8 mouse cellular contexts compared by ENCODE assay signal in genomic region chr10:41520410-41520673, GRCm38 (mm10). TPM values are rescaled to one million over a fixed set of nuclear protein-coding genes. Genes with fewer than 3 reads are reported as not detected.
DNase-seq lines count a peak whose midpoint lies in the region; ATAC-seq and TF ChIP-seq lines count a peak whose summit lies in the region.

No protein-coding gene starts in this region.

- H3K9ac ChIP-seq in kidney, embryonic 16.5 days (replicated peaks; ENCODE audit: low read length) = peak overlapping the region; percentile 98
- H3K9ac ChIP-seq in hindbrain, embryonic 16.5 days (ENCODE audit: low read depth, low read length) = peak overlapping the region; percentile 91
- H3K9ac ChIP-seq in midbrain, embryonic 16.5 days (ENCODE audit: low read depth, low read length) = peak overlapping the region; percentile 89; the same call in 1 of the 2 replicates

- no peaks in the 10 kb centered on the region for H3K27me3 ChIP-seq in kidney, embryonic 16.5 days (ENCODE audit: insufficient read depth, low read length)
- H3K27me3 ChIP-seq in hindbrain, embryonic 16.5 days (replicated peaks; ENCODE audit: control insufficient read depth, insufficient read depth, low read length) = no peaks in the 10 kb centered on the region
- no peaks in the 10 kb centered on the region for H3K27me3 ChIP-seq in midbrain, embryonic 16.5 days (ENCODE audit: control insufficient read depth, insufficient read depth, low read depth, low read length)

- ATAC-seq in kidney, embryonic 16.5 days (ENCODE audit: low FRiP score, low TSS enrichment) = no peak
- no peak for ATAC-seq in hindbrain, embryonic 16.5 days
- ATAC-seq in midbrain, embryonic 16.5 days = no peak

- WGBS in kidney, embryonic 16.5 days = under 1% methylated on average over 5 of the region's 5 CpGs
- WGBS in hindbrain, embryonic 16.5 days = 4% methylated on average over 5 of the region's 5 CpGs
- WGBS in midbrain, embryonic 16.5 days = 4% methylated on average over 5 of the region's 5 CpGs

- no peak for TF ChIP-seq POLR2A in cortical plate, adult 2 months (IDR thresholded peaks at IDR 0.05; ENCODE audit: extremely low read depth, insufficient read depth, low read length)

- no peak for DNase-seq in kidney, adult 11 months
- DNase-seq in right cerebral cortex, postnatal 25 days = no peak
- DNase-seq in adrenal gland, adult 2 months = no peak
- DNase-seq in cerebellum, postnatal 10 days = no peak

- H3K4me2 ChIP-seq in kidney, embryonic 16.5 days (replicated peaks; ENCODE audit: low read depth, low read length) = peak overlapping the region; percentile 70
- H3K4me2 ChIP-seq in hindbrain, embryonic 16.5 days (ENCODE audit: low read length) = peak overlapping the region; percentile 97
- H3K4me2 ChIP-seq in midbrain, embryonic 16.5 days (ENCODE audit: low read length) = peak overlapping the region; percentile 78

- peaks cover 25% of the 10 kb centered on the region for H3K4me1 ChIP-seq in kidney, embryonic 16.5 days (ENCODE audit: insufficient read depth, low read length)
- peaks cover 2% of the 10 kb centered on the region; the same call in 1 of the 2 replicates for H3K4me1 ChIP-seq in cortical plate, adult 2 months (ENCODE audit: control insufficient read depth, insufficient read depth, low read length)
- peaks cover 16% of the 10 kb centered on the region for H3K4me1 ChIP-seq in hindbrain, embryonic 16.5 days (ENCODE audit: control insufficient read depth, insufficient read depth, low read depth, low read length)
- H3K4me1 ChIP-seq in midbrain, embryonic 16.5 days (ENCODE audit: control insufficient read depth, insufficient read depth, low read length) = peaks cover 20% of the 10 kb centered on the region

- H3K27ac ChIP-seq in kidney, embryonic 16.5 days (ENCODE audit: low read length) = no peak overlapping the region
- H3K27ac ChIP-seq in cortical plate, adult 2 months (ENCODE audit: insufficient read depth, low read length) = no peak overlapping the region
- H3K27ac ChIP-seq in hindbrain, embryonic 16.5 days (ENCODE audit: low read depth, low read length) = peak overlapping the region; percentile 99; the same call in 1 of the 2 replicates
- no peak overlapping the region for H3K27ac ChIP-seq in midbrain, embryonic 16.5 days (ENCODE audit: low read length)

- H3K36me3 ChIP-seq in kidney, embryonic 16.5 days (ENCODE audit: insufficient read depth, low read length) = peaks cover 8% of the 10 kb centered on the region; the same call in 1 of the 2 replicates
- peaks cover 2% of the 10 kb centered on the region; the same call in 1 of the 2 replicates for H3K36me3 ChIP-seq in hindbrain, embryonic 16.5 days (ENCODE audit: control insufficient read depth, insufficient read depth, low read length)
- 0 out of 2 replicates have a peak, but pooled peaks cover under 1% of the 10 kb centered on the region for H3K36me3 ChIP-seq in midbrain, embryonic 16.5 days (ENCODE audit: control insufficient read depth, insufficient read depth, low read length)

- TF ChIP-seq CTCF in cortical plate, adult 2 months (IDR thresholded peaks at IDR 0.05; ENCODE audit: extremely low read depth, insufficient read depth, low read length) = no peak

- H3K4me3 ChIP-seq in kidney, embryonic 16.5 days (ENCODE audit: low read length) = peak overlapping the region; percentile 88
- H3K4me3 ChIP-seq in cortical plate, adult 2 months (ENCODE audit: insufficient read depth, low read length) = peak overlapping the region; percentile 65
- H3K4me3 ChIP-seq in hindbrain, embryonic 16.5 days (ENCODE audit: low read length) = peak overlapping the region; percentile 69
- peak overlapping the region; percentile 91 for H3K4me3 ChIP-seq in midbrain, embryonic 16.5 days (ENCODE audit: low read depth, low read length)

- no peaks in the 10 kb centered on the region for H3K9me3 ChIP-seq in kidney, embryonic 16.5 days (ENCODE audit: low read length)
- H3K9me3 ChIP-seq in hindbrain, embryonic 16.5 days (ENCODE audit: control insufficient read depth, low read length) = no peaks in the 10 kb centered on the region
- no peaks in the 10 kb centered on the region for H3K9me3 ChIP-seq in midbrain, embryonic 16.5 days (replicated peaks; ENCODE audit: control insufficient read depth, low read length, poor library complexity, severe bottlenecking)

RNA-seq across cellular contexts. Expression of gene Cd164, which starts 1.1 kb away (rescaled TPM):
- 191 and 208 TPM in 2 replicates for polyA plus RNA-seq in kidney, embryonic 16.5 days (2015; fragmentation: Nextera tagmentation; extraction: Ambion mirVana)
- 51.3 and 59.3 TPM in 2 replicates for polyA plus RNA-seq in cortical plate, adult 2 months (2012; rRNA removed)
- polyA plus RNA-seq in hindbrain, embryonic 16.5 days (2015; fragmentation: Nextera tagmentation; extraction: Ambion mirVana) = 57.2 and 62.9 TPM in 2 replicates
- polyA plus RNA-seq in midbrain, embryonic 16.5 days (2015; fragmentation: Nextera tagmentation; extraction: Ambion mirVana) = 44.7 and 48.8 TPM in 2 replicates
- total RNA-seq in adrenal gland, adult 2 months (2021) = 100 to 1,000 TPM; 205 to 282 TPM
- polyA plus RNA-seq in adrenal gland, adult 2 months (2012; rRNA removed) = 124 and 127 TPM in 2 replicates

RNA-seq across cellular contexts. Expression of gene Ppil6, which starts 30.1 kb away (rescaled TPM):
- 2.6 and 3.7 TPM in 2 replicates for polyA plus RNA-seq in kidney, embryonic 16.5 days (2015; fragmentation: Nextera tagmentation; extraction: Ambion mirVana)
- 5.2 and 7.0 TPM in 2 replicates for polyA plus RNA-seq in cortical plate, adult 2 months (2012; rRNA removed)
- 4.5 and 5.3 TPM in 2 replicates for polyA plus RNA-seq in hindbrain, embryonic 16.5 days (2015; fragmentation: Nextera tagmentation; extraction: Ambion mirVana)
- 4.0 and 4.1 TPM in 2 replicates for polyA plus RNA-seq in midbrain, embryonic 16.5 days (2015; fragmentation: Nextera tagmentation; extraction: Ambion mirVana)
- under 1 TPM; 0.46 to 0.73 TPM for total RNA-seq in adrenal gland, adult 2 months (2021)
- 0.55 and 0.62 TPM in 2 replicates for polyA plus RNA-seq in adrenal gland, adult 2 months (2012; rRNA removed)

RNA-seq across cellular contexts. Expression of gene Smpd2, which starts 30.2 kb away (rescaled TPM):
- polyA plus RNA-seq in kidney, embryonic 16.5 days (2015; fragmentation: Nextera tagmentation; extraction: Ambion mirVana) = 84.1 and 91.2 TPM in 2 replicates
- 33.8 and 36.5 TPM in 2 replicates for polyA plus RNA-seq in cortical plate, adult 2 months (2012; rRNA removed)
- 46.5 and 52.9 TPM in 2 replicates for polyA plus RNA-seq in hindbrain, embryonic 16.5 days (2015; fragmentation: Nextera tagmentation; extraction: Ambion mirVana)
- 36.5 and 44.1 TPM in 2 replicates for polyA plus RNA-seq in midbrain, embryonic 16.5 days (2015; fragmentation: Nextera tagmentation; extraction: Ambion mirVana)
- total RNA-seq in adrenal gland, adult 2 months (2021) = 10 to 100 TPM; 20.2 to 29.4 TPM
- 49.1 and 66.3 TPM in 2 replicates for polyA plus RNA-seq in adrenal gland, adult 2 months (2012; rRNA removed)

RNA-seq across cellular contexts. Expression of gene Mical1, which starts 44.2 kb away (rescaled TPM):
- 34.6 TPM in 2 replicates for polyA plus RNA-seq in kidney, embryonic 16.5 days (2015; fragmentation: Nextera tagmentation; extraction: Ambion mirVana)
- 15.3 and 18.4 TPM in 2 replicates for polyA plus RNA-seq in cortical plate, adult 2 months (2012; rRNA removed)
- 25.9 and 31.0 TPM in 2 replicates for polyA plus RNA-seq in hindbrain, embryonic 16.5 days (2015; fragmentation: Nextera tagmentation; extraction: Ambion mirVana)
- polyA plus RNA-seq in midbrain, embryonic 16.5 days (2015; fragmentation: Nextera tagmentation; extraction: Ambion mirVana) = 23.2 and 24.6 TPM in 2 replicates
- total RNA-seq in adrenal gland, adult 2 months (2021) = 10 to 100 TPM in 1 of 2 experiments, 1 to 10 TPM in 1; 6.2 to 11.1 TPM
- polyA plus RNA-seq in adrenal gland, adult 2 months (2012; rRNA removed) = 10.4 and 13.3 TPM in 2 replicates
